Comparison of ENCODE assay signal across 15 mouse cellular contexts in the genomic region with DNA sequence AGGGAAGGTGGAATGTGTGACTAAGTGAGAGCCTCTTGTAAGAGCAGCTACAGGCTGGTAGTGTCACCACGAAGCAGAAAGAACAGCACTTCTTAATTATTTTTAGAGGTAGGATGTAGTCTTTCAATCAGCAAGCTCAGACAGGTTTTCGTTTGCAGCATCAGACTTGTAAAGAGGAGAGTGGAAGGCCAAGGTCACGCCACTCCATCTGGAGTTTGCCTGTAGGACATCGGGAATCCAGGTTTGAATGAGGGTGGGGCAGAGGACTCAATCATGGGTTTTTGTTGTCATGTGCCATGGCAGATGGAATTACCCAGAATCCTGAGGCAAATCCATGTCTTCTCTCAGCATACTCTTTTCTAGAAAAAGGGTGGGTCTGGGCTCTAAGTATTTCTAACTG.
"Had no signal": no experiment of that assay in that cellular context is flagged by ENCODE, and none has a peak within 500 bp of the region (broad histone marks: within the 10 kb centered on the region; RNA-seq: fewer than 3 reads in every experiment).

No protein-coding gene starts in this region.

- H3K4me1 ChIP-seq: limb, embryonic 12.5 days; liver, embryonic 13.5 days; lung, embryonic 15.5 days; neural tube, embryonic 13.5 days had no signal

- H3K4me2 ChIP-seq: limb, embryonic 12.5 days; liver, embryonic 13.5 days; lung, embryonic 15.5 days; midbrain, embryonic 12.5 days; neural tube, embryonic 13.5 days had no signal

- ATAC-seq: liver, postnatal 0 days; midbrain, embryonic 16.5 days had no signal

- H3K9ac ChIP-seq: limb, embryonic 12.5 days; liver, embryonic 13.5 days; liver, postnatal 0 days; lung, embryonic 15.5 days; midbrain, embryonic 12.5 days; neural tube, embryonic 13.5 days had no signal

- H3K27ac ChIP-seq: layer of hippocampus, adult 2 months; limb, embryonic 12.5 days; liver, embryonic 13.5 days; lung, embryonic 15.5 days; midbrain, embryonic 12.5 days; neural tube, embryonic 13.5 days had no signal

- H3K36me3 ChIP-seq: limb, embryonic 12.5 days; liver, embryonic 13.5 days; lung, embryonic 15.5 days; midbrain, embryonic 12.5 days; neural tube, embryonic 13.5 days had no signal

- DNase-seq: kidney, postnatal 4 days; liver; liver, embryonic 13.5 days; liver, postnatal 0 days; lung, postnatal 14 days; retina, postnatal 1 day; right cerebral cortex, postnatal 4 days; spleen, adult 18-20 months; thymus, postnatal 36 days had no signal

- H3K4me3 ChIP-seq: layer of hippocampus, adult 2 months; limb, embryonic 12.5 days; liver, embryonic 13.5 days; lung, embryonic 15.5 days; midbrain, embryonic 12.5 days; neural tube, embryonic 13.5 days had no signal

- H3K9me3 ChIP-seq: limb, embryonic 12.5 days; liver, embryonic 13.5 days; lung, embryonic 15.5 days; midbrain, embryonic 12.5 days; neural tube, embryonic 13.5 days had no signal

- H3K27me3 ChIP-seq: limb, embryonic 12.5 days; liver, embryonic 13.5 days; lung, embryonic 15.5 days; midbrain, embryonic 12.5 days; neural tube, embryonic 13.5 days had no signal
